Mouse (Mus musculus): ENCODE measurements around the gene Ubxn2a.

Gene Ubxn2a

DNA sequence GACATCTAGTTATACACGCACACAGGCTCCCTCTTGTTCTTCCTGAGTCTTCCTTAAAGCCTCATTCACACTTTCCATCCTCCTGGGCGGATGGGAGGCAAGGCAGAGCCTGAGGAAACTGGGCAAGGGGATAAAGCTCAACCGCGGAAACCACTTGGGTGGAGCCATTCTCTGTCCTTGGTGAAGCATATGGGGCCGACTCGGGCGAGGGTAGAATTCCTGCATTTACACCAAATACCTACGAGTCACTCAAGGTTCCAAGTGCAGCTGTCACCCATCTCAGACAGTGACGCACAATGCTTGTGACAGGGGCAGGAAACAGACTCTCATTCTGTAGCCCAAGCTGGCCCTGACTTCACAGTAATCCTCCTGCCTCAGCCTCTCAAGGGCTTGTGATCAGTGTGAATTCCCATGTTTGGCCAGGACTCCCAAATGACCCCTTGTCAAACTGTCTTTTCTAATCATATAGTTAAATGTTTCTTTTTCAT, 29.2 kb downstream of the Ubxn2a start:
- no peak for DNase-seq

GRCm38 (mm10) chr12:4875623-4876022, 31.9 kb downstream of the Ubxn2a start:
- DNase-seq: no peak

GRCm38 (mm10) chr12:4874161-4874927, 33.2 kb downstream of the Ubxn2a start, which contains the start of gene Mfsd2b:
TSS of gene Mfsd2b (minus strand) at chr12:4874359.
- peak; percentile 86 for DNase-seq

- no peak for DNase-seq
Observed at GRCm38 (mm10) chr12:4873531-4873930, 34.0 kb downstream of the Ubxn2a start.

DNA sequence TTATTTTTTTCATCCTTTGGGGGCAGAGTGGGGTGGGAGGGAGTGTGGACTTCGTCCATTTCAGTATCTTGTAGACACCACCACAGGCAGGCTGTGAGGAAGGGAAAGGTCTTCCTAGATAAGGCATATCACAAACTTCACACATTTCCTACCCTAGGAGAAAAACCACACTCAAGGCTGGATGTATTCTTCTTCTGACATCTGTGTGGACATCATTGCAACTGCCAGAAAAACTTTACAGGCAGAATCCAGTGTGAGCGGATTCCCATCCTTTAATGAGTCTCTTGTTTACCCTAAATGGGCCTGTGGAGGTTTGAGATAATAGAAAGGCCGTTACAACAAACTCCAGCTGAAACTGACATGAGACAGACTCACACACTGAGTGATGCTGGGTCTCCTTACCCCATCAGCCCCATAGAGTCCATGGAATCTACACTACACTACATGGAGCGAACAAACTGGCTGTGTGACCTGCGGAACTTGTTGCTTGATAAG, 34.5 kb downstream of the Ubxn2a start:
- DNase-seq: no peak

- DNase-seq: no peak
Observed at GRCm38 (mm10) chr12:4872273-4872672, 35.2 kb downstream of the Ubxn2a start.

DNA sequence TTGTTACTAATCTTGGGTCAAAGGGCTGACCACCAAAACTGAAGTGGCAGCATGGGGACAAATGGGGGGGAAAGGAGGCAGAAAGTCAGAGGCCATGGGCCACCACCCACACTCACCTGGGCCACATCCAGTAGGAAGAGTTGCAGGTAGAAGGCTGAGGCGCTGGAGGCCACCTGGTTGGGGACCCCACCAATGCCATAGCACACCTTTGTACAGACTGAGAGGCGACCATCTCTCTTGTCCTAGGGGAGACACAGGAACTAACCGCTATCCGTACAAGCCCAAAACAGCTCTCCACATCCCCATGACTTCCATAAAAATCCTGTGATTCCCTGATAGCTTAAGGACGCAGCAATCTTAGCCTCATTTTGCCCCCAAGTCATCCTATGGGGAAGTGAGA, 36.2 kb downstream of the Ubxn2a start:
- no peak for DNase-seq

GRCm38 (mm10) chr12:4868924-4869323, 38.6 kb downstream of the Ubxn2a start:
- no peak for DNase-seq

GRCm38 (mm10) chr12:4864338-4864690, 43.2 kb downstream of the Ubxn2a start:
- DNase-seq: no peak

DNA sequence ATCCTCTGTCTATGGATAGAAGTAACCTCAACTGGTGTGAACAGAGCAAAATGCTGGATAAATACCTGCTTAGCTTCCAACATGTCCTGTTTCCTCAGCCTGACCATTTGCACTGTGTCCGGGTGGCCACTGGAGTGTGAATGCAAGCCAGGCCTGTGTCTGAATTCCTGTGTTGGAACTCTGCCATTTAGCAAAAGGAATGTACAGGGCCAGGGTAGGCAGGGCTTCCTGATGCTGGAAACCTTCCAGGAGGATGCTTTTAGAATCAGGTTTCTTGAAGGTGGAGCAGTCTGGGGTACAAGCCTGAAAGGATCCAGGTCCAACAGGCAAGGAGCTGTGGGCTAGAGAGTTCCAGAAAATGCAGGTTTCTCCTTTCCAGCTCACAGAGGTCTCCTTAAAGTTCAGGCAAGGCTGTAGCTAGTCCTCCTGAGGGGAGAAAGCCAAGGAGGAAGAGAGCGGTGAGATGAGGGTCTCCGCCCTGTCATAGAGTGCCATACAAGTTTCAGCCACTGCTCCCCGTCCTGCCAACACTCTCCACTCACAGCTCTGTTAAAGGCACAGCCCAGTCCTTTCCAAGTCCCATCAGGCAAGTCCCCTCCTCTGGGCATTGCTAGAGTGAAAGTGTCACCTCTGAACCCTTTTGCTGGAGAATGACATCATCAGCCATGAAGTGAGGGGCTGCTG, 43.7 kb downstream of the Ubxn2a start:
- peak; percentile 89 for DNase-seq

GRCm38 (mm10) chr12:4862672-4863071, 44.8 kb downstream of the Ubxn2a start:
- DNase-seq: no peak

- no peak for DNase-seq
Observed at GRCm38 (mm10) chr12:4859241-4859914, 48.1 kb downstream of the Ubxn2a start.

DNA sequence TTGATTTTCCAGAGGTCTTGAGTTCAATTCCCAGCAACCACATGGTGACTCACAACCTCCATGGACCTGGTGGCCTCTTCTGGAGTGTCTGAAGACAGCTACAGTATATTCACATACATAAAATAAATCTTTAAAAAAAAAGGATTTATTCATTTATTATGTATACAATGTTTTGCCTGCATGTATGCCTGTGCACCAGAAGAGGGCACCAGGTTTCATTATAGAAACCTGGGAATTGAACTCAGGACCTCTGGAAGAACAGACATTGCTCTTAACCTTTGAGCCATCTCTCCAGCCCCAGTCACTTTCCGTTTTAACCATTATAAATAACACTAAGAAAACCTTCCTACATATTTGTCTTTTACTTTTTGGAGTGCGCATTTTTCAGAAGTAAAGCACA, 50.7 kb downstream of the Ubxn2a start:
- no peak for DNase-seq

DNA sequence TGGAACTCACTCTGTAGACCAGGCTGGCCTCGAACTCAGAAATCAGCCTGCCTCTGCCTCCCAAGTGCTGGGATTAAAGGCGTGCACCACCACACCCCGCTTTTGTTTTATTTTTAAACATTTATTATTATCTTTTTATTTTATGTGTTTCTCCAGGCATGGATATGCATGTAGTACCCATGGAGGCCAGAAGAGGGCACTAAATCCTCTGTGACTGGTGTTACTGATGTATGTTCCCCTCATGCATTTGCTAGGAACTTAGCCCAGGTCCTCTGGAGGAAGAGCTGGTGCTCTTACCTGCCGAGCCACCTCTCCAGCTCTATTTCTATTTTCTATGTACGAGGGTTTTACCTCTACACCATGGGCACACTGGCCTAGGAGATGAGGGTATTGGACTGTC, 51.3 kb downstream of the Ubxn2a start:
- no peak for DNase-seq

GRCm38 (mm10) chr12:4843741-4844140, 63.8 kb downstream of the Ubxn2a start:
- peak; percentile 54 for DNase-seq

DNA sequence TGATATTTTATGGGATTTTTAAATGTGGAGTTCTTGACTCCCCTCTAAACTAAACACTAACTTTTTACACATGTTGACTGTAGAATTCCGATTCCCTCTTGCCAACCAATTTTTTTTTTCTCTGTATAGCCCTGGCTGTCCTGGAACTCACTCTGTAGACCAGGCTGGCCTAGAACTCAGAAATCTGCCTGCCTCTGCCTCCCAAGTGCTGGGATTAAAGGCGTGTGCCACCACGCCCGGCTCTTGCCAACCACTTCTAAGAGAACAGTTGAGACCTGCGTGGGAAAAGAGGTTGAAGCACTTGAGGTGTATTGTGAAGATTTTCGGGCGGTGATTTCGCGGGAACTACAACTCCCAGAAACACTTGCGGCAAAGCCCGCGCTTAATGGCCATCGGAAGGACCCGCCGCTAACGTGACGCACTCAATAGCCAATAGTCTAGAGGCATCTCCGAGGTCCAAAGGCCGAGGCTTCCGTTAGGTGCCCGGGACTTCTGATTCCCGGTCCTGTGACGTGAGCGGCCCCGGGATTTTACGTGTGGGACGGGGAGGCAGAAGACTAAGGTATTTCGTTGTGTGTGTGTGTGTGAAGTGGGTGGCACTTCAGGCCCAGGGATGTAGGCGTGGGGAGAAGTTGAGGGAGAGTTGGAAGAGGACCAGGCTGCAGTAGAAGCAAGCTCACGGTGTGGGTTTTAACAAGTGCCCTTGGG, 64.5 kb downstream of the Ubxn2a start, which contains the start of gene Wdcp:
Gene Wdcp, plus strand, starts transcription at position 414 of the 708 bp plus-strand sequence.
- peak; percentile 94 for DNase-seq

- DNase-seq: no peak
Observed at GRCm38 (mm10) chr12:4842456-4842855, 65.0 kb downstream of the Ubxn2a start.

- peak; percentile 78 for DNase-seq
Observed at GRCm38 (mm10) chr12:4841392-4841887, 66.1 kb downstream of the Ubxn2a start, which contains the start of gene Fkbp1b. TSS of gene Fkbp1b (minus strand) at chr12:4841591.

DNA sequence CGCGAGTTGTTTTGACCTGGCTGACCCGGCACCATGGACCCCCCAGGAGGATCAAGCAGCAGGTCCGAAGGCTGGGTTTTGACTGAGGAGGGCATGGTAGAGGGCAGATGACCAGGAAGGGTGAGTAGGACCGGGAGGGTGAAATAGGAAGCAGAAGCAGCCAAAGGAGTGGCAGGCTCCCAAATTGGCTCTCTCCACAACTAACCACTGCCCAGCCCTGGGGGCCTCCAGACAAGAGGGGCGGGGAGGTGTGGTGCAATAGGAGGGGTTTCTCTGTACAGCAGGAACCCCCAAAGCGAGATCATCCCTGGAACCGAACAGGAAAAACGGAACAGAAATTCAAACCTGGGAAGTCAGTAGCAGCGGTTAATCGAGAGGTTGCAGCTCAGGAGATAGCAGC, 66.8 kb downstream of the Ubxn2a start:
- no peak for DNase-seq

DNA sequence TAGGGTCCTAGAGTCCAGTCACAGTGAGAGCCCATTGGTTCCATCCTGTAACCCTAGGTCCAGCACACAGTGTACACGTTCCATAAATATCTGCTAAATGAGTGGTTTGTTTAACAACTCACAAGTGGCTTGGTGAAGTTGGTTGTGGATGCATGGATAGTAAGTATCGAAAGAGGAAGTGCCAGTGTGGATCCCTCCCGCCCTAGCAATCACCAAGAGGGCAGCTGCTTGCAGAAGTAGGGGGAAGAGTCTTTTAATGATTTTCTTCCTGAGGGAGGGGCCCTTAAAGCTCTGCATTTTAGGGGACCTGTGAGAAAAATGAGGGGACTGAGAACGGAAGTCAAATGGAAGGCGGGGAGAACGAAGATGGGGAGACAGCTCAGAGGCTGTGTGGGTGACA, 67.5 kb downstream of the Ubxn2a start:
- no peak for DNase-seq

GRCm38 (mm10) chr12:4836959-4837358, 70.5 kb downstream of the Ubxn2a start:
- no peak for DNase-seq

All from kidney, postnatal 14 days (tissue).